Mouse (Mus musculus) frontal cortex, adult (tissue): ENCODE results near the gene Olfr114.

Source experiments
- ATAC-seq: cut with Nextera tagmentation; 2 replicates; pipeline ENCODE4 v1.9.2; 2017; ENCODE audit warnings: mild to moderate bottlenecking, moderate library complexity, mixed read lengths; ENCODE audit not compliant: low TSS enrichment

The Olfr114 gene

GRCm38 (mm10) chr17:37592643-37593042 is at the start of gene Olfr114:
TSS of gene Olfr114 (minus strand) at chr17:37592743.
- ATAC-seq: no peak

- ATAC-seq: no peak
Measured at GRCm38 (mm10) chr17:37627009-37627408, 34.5 kb upstream of the Olfr114 start, which contains the start of the genes Olfr115 and Olfr116. TSS of gene Olfr115 (minus strand) at chr17:37627109. TSS of gene Olfr116 (minus strand) at chr17:37627199.

- ATAC-seq: no peak
Measured at GRCm38 (mm10) chr17:37577563-37577962, 15.0 kb downstream of the Olfr114 start, which contains the start of gene Olfr113. TSS of gene Olfr113 (minus strand) at chr17:37577663.

- ATAC-seq: no peak
Measured at GRCm38 (mm10) chr17:37569351-37569750, 23.2 kb downstream of the Olfr114 start, which contains the start of gene Olfr112. TSS of gene Olfr112 (minus strand) at chr17:37569451.

- ATAC-seq: no peak
Measured at GRCm38 (mm10) chr17:37558913-37559615, 33.5 kb downstream of the Olfr114 start.

- no peak for ATAC-seq
Measured at GRCm38 (mm10) chr17:37543800-37544435, 48.6 kb downstream of the Olfr114 start.

- no peak for ATAC-seq
Measured at GRCm38 (mm10) chr17:37541454-37542119, 51.0 kb downstream of the Olfr114 start.
